Mouse (Mus musculus) brain, embryonic 18.5 days (tissue): ENCODE measurements around the gene Mrpl38.
"Not testable (repeated sequence)": the region's sequence is repeated elsewhere in the genome, so short reads cannot be mapped to it uniquely, and the experiment has no call there.

Experiments
- DNase-seq: peaks from one replicate; pipeline ENCODE4 v3.0.0-alpha.2; 2012; ENCODE audit warnings: low read depth, low spot score

The Mrpl38 gene

DNA sequence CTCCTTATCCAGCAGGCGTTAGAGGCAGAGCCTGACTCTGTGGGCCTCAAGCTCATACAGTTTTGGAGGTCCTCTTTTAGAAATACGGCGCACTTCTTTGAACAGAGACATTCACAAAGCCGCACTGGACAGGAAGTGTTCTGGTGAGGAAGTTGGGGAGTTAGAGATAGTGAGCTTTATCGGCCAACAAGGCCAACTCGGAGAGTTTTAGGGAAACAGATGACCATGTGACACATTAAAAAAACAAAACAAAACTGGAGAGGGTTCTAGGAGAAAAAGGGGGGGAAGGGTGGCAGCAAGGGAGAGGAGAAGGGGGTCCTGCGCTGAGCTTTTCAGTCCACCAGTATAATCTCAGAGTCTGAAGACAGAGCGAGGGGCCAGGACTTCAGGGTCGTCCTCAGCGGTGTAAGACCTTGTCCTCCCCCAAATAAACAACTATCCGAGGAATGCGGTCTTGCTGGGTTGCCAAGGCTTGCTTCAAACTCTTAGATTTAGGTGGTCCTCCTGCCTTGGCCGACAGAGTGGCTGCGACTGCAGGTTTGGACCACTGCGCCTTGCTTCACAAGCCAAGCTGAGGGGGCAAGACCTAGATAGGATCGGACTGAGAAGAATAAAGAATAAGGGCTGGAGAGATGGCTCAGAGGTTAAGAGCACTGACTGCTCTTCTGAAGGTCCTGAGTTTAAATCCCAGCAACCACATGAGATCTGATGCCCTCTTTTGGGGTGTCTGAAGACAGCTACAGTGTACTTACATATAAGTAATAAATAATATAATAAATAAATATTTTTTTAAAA, 44.7 kb downstream of the Mrpl38 start:
- no peak for DNase-seq

DNA sequence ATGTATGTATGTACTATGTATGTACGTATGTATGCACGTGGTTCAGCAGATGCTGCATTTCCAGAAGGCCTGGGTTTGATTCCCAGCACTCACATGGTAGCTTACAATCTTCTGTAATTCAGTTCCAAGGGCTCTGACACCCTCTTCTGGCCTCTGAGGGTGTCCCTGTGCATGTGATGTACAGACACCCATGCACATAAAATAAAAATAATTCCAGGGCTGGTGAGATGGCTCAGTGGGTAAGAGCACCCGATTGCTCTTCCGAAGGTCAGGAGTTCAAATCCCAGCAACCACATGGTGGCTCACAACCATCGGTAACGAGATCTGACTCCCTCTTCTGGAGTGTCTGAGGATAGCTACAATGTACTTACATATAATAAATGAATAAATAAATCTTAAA, 45.7 kb downstream of the Mrpl38 start:
- DNase-seq, result not testable (repeated sequence)

DNA sequence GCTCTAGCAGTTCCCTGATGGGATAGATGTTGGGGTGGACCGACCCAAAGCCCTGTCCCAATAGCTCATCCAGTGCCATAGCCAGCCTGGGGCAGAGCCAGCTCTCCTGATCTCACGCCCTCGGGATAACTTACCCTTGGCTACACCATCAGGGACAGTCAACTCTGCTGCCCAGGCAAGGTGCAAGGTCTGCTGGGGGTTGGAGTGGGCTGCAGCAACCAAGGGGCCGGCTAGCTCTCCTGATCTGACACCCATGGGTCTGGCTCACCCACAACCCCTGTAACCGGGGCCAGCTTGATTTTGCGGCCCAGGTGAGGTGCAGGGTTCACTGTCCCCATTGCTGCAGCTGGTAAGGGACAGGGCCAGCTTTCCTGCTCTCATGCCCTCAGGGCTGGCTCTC, 47.1 kb downstream of the Mrpl38 start:
- no peak for DNase-seq

DNA sequence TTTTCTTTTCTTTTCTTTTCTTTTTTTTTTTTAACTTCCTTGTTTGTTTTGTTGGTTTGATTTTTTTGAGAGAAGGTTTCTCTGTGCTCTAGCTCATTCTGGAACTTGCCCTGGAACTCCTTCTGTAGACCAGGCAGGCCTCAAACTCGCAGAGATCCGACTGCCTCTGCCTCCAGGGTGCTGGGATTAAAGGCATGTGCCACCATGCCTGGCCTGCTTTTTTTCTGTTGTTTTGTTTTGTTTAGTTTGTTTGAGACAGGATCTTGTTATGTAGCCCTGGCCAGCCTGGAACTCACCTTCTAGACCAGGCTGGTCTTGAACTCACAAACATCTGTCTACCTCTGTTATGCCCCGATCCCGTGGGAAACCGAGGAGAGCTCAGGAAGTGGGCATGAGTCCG, 49.1 kb downstream of the Mrpl38 start:
- DNase-seq, result no peak

DNA sequence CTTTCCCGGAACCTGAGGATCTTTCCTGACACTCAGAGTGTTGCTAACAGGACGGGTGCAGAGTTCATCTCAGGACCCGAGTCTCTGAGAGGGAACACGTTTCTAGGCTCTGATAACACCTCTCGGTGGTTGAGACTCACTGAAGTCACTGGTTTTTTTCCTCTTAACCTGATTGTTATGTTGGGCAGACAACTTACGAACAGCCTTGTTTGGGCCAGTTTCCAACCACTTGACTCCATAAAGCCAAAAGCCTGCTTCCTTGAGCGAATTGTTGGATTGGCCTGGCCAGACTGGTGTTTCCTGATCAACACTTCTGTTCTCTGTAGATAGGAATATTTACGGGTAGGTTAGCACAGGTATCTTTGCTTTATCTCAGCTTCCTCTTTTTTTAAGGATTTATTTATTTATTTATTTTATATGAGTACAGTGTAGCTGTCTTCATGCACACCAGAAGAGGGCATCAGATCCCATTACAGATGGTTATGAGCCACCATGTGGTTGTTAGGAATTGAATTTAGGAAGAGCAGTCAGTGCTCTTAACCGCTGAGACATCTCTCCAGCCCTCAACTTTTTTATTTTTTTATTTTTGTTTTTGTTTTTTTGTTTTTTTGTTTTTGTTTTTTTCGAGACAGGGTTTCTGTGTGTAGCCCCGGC, 49.8 kb downstream of the Mrpl38 start:
- no peak for DNase-seq

DNA sequence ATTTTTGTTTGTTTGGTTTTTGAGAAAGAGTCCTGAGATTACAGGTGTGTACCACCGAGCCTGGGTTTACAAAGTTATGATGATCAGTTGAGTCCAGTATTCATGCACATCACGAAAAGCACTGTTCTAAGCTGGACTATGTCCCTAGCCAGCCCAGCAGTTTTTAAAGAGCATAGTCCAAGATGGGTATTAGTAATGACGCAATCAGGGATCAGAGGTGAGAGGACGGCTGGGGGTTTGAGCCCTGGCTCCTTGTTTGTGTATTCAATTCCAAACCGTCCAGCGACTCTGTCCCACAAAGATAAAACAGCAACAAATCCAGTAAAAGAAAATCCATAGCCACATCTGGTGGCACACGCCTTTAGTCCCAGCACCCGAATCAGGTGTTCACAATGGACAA, 50.5 kb downstream of the Mrpl38 start:
- DNase-seq, result no peak

DNA sequence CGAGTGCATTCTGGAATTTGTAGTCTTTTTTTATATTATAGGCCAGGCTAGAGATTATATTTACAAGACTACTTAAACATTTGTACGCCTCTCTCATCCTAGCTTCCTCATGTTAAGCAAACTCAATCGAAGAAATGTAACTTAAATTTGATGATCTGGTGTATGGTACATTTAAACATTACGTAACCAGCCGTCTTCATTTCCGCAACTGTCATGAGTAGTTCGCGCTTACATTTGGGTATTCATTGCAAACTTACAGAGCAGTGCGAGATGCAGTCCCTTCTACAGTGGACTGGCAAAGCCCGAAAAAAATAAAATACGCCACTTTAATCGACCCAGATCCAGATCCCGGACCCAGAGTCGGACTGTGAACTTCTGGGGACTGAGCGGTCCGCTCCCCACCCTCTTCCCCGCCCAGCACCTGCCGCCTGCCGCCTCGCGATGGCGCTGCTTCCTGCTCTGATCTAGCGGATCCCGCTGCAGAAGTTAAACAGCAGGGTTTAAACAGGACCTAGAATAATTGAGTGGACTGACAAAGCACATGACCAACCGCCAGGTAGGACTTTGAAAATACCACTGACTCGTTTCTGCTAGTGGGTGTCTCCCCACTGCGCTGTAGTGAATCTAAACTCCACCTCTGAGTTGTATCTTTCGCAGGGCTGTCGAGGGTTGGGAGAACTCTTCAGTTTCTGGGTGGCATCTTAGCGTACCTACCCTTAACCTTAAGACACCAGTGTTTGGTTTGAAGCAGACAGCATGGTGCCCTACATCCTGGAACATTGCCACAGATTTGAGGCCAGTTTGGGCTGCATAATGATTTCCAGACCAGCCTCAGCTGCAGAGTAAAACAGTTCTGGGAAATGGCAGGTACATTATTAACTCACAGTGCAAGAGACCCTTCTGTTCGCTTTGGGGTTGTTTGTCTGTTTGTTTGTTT, 51.2 kb downstream of the Mrpl38 start:
- DNase-seq, result no peak

DNA sequence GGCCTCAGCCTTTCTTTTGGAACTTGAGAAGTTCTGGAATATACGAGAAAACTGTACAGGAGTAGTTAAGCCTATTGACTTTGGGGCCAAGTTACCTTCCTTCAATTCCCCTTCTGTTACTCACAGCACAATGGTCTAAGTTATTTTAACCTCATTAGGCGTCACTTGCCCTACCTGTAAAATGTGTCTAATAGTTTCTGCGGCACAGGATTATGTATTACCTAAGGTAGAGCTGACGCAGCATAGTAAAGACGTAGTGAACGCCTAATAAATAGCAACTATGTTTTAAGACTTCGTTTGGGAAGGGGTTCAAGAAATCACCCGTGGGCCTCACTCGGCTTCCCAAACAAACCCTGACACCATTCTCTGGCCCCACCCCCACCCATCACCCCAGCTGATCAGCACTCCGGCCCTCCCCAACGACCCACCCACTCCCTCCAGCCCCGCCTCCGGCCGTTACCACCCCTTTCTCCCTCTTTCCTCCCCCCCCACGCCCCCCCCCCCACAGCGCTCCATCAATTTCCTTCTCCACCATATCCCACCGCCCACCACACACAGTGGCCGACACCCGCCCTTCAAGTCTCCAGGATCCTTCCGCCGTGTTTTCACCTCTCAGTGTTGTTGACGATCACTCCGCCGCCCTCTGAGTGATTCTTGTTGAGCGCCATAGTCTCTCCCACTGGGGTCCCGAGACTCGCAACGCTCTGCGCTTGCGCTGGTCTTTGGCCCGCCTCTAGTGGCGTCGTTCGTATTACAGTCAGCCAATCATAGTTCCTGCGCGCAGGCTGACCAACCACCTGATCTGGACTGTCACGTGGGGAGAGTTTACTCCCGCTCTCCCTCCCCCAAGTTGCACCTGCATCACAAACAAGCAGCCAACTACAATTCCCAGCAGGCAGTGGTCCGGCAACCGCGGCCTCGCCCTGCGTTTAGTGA, 52.1 kb downstream of the Mrpl38 start, which contains the start of gene Wbp2:
TSS of gene Wbp2 (minus strand) at position 738 of the 936 bp plus-strand sequence.
- peak; percentile 99 for DNase-seq

DNA sequence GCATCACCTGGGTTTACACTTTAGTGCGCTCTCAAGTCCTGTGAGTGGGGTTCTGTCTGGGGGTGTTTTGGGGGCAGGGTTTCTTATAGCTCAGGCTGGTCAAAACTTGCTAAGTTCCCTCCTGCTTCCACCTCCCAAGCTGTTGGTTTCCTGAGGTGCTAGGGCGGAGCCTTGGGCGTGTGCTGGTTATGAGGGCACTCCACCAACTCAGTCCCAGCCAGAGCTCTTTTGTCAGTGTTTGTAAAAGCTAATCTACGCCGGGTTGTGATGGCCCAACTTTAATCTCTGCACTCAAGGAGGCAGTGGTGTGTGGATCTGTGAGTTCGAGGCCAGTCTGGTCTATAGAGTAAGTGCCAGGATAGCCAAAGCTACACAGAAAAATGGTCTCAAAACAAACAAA, 54.5 kb downstream of the Mrpl38 start:
- DNase-seq, result no peak

DNA sequence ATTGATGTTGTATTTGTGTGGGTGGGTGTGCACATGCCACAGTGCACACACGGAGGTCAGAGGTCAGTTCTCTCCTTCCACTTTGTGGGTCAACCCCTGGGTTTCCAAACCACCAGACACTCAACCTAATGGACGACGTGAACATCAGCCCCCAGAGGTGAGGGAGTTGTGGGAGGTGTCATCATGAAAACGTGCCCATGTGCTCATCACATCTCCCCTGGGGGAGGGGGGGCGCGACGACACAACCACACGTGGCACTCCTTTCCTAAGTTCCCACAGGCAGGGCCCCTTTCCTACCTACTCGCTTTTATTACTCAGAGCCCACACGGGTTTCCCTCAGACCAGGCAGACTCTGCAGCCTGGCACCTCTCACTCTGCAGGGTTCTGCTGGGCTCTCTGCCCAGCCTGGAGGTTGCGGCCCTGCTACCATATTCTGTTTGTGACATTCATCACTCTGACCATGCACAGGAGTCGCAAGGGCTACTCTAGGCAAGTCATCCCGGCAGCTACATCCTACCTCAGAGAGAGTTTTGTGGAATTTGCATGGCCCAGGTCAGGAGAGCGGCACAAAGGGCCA, 55.5 kb downstream of the Mrpl38 start:
- DNase-seq, result no peak
